Mouse (Mus musculus) heart, adult 2 months (tissue): ENCODE measurements around the gene Klf17.

Experiments used
- CTCF ChIP-seq: fragments of 200-600 bp; IDR thresholded peaks from 2 replicates; pipeline ENCODE4 v1.8.1; 2022; ENCODE audit warnings: antibody characterized with exemption, mild to moderate bottlenecking, moderate library complexity
- POLR2A ChIP-seq: fragments of 200-500 bp; IDR thresholded peaks from 2 replicates; pipeline ENCODE4 v1.6.1; 2011; ENCODE audit warnings: mild to moderate bottlenecking, low read depth, low read length, control low read depth; ENCODE audit not compliant: insufficient read depth

DNA sequence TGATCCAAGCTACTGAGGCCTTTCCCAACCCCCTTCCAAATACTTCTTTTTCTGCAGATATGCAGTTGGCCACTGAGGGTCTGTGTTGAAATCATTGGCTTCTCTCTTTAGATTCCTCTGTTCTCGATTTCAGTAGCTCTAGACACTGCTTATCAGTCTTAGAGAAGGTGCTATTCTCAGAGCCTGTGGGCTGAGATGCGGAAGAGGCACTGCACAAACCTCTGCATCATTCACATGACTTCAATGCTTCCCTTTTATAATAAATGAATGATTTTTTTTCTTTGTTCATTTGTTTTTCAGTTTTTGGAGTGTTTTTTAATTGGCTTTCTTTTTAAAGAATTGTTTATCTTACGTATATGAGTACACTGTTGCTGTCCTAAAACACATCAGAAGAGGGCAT, 53.1 kb downstream of the Klf17 start:
- TF ChIP-seq CTCF (no peak), POLR2A (no peak)
